Mouse (Mus musculus) ES-E14 (cell line): ENCODE data around the gene Mogs. TPM values are rescaled to one million over a fixed set of nuclear protein-coding genes. Genes with fewer than 3 reads are reported as not detected.

Experiments used
- DNase-seq: peaks from one replicate; pipeline ENCODE4 v3.0.0-alpha.2; 2013; ENCODE audit warnings: low read depth, low spot score
- H3K27ac ChIP-seq: 2 replicates; pipeline ENCODE4 v1.5.1; 2012; ENCODE audit warnings: low read depth, mild to moderate bottlenecking, low read length, moderate library complexity, mixed read lengths; ENCODE audit not compliant: poor library complexity, insufficient read depth, severe bottlenecking
- H3K36me3 ChIP-seq: 2 replicates; pipeline ENCODE4 v1.6.1; 2012; ENCODE audit warnings: mild to moderate bottlenecking, low read length, moderate library complexity, mixed read lengths; ENCODE audit not compliant: control insufficient read depth, poor library complexity, insufficient read depth, severe bottlenecking
- H3K4me1 ChIP-seq, 2 experiments: fragments of 150-350 bp in 1 of 2; sonication (generic) in 1 of 2; 2 replicates each; pipeline ENCODE4 v1.6.1; 2012; ENCODE audit warnings: low read length in 2 of 2, mild to moderate bottlenecking in 1 of 2, mixed read lengths in 1 of 2; ENCODE audit not compliant: control insufficient read depth in 2 of 2, insufficient read depth in 2 of 2, poor library complexity in 1 of 2
- H3K4me3 ChIP-seq, 2 experiments: fragments of 150-350 bp in 1 of 2; sonication (generic) in 1 of 2; 2 replicates each; pipeline ENCODE4 v1.5.1; 2012; ENCODE audit warnings: low read length in 2 of 2, low read depth in 1 of 2, mild to moderate bottlenecking in 1 of 2, mixed read lengths in 1 of 2; ENCODE audit not compliant: insufficient read depth in 1 of 2, poor library complexity in 1 of 2, severe bottlenecking in 1 of 2
- H3K9ac ChIP-seq: 2 replicates; pipeline ENCODE4 v1.6.1; 2012; ENCODE audit warnings: low read depth, mild to moderate bottlenecking, low read length, mixed read lengths; ENCODE audit not compliant: poor library complexity, insufficient read depth, severe bottlenecking
- H3K9me3 ChIP-seq: fragments of 150-350 bp; sonication (generic); 2 replicates; pipeline ENCODE4 v1.6.1; 2012; ENCODE audit warnings: low read depth, mild to moderate bottlenecking, low read length; ENCODE audit not compliant: control insufficient read depth, insufficient read depth
- CHD2 ChIP-seq: IDR thresholded peaks from 2 replicates; pipeline ENCODE4 v1.6.1; 2014; ENCODE audit warnings: mild to moderate bottlenecking, low read depth, low read length, inconsistent platforms
- HCFC1 ChIP-seq: IDR thresholded peaks from 2 replicates; pipeline ENCODE4 v1.6.1; 2012; ENCODE audit warnings: low read length, inconsistent platforms, borderline replicate concordance; ENCODE audit not compliant: insufficient read depth
- MAFK ChIP-seq: IDR thresholded peaks from 2 replicates; pipeline ENCODE4 v1.6.1; 2014; ENCODE audit warnings: mild to moderate bottlenecking, low read depth, low read length, inconsistent platforms; ENCODE audit not compliant: insufficient read depth
- ZC3H11A ChIP-seq: IDR thresholded peaks from 2 replicates; pipeline ENCODE4 v1.6.1; 2012; ENCODE audit warnings: low read depth, mild to moderate bottlenecking, inconsistent platforms, low read length, borderline replicate concordance
- ZNF384 ChIP-seq: IDR thresholded peaks from 2 replicates; pipeline ENCODE4 v1.6.1; 2012; ENCODE audit warnings: low read depth, low read length, inconsistent platforms
- in situ Hi-C, 2 experiments: fragments of 600-800 bp; cut with MboI; formaldehyde crosslinking; loops; one replicate each; pipeline ENCODE4 v1.15.1; 2025; ENCODE audit warnings: low sequenced_read_pairs in 2 of 2, inconsistent platforms in 1 of 2; ENCODE audit not compliant: unreplicated experiment in 2 of 2
- total RNA-seq: library from RNA; depleted of rRNA; stranded (reverse); fragments of 300-350 nt; gene quantifications from 2 replicates; pipeline ENCODE4 v1.2.3, GENCODE M21; 2012

Mogs gene
- total RNA-seq, 1 experiment = 42.3 TPM

DNA sequence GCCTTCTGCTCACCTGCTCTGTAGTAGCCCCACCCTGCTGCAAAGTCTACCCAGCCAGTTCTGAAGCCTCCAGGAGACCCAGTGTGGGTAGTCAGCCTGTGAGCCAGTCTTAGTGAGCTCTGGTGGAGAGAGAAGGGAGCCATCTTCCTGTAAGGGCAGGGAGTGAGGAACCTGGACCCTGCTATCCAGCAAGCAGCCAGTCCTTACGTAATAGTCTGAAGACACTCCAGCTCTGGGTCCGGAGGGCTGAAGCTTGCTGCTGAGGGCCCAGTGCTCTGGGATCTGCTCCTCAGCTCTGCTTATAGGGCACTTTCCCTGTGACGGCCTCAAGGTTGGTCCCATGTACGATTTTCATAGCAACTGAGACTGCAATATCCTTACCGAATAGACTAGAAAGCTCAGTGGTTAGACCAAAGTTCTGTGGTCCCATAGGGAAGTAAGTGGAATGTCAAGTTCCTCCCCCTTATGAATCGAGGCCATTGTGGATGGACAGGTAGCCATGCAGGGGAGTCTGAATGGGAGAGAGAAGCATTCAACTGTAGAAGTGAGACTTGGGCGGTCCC is 19.7 kb downstream of the Mogs start, which contains the start of gene Rtkn:
Gene Rtkn (plus strand): TSS at position 513 of the 563 bp plus-strand sequence.
- in situ Hi-C loops = no loop called here
- Histone ChIP-seq H3K4me1 (peaks cover 3 to 10% of the 10 kb centered on the region in 2 experiments; a peak in 2 of 4 replicates), H3K9me3 (no peaks in the 10 kb centered on the region), H3K4me3 (peak within 1 kb of the TSS; percentile 26 to 54; a peak in 3 of 4 replicates), H3K9ac (no peak within 1 kb of the TSS), H3K36me3 (no peaks in the 10 kb centered on the region), H3K27ac (no peak within 1 kb of the TSS)
- no peak for TF ChIP-seq MAFK
- TF ChIP-seq CHD2 = no peak
- TF ChIP-seq HCFC1 = no peak
- TF ChIP-seq ZNF384 = no peak
- TF ChIP-seq ZC3H11A = no peak
- no peak for DNase-seq

DNA sequence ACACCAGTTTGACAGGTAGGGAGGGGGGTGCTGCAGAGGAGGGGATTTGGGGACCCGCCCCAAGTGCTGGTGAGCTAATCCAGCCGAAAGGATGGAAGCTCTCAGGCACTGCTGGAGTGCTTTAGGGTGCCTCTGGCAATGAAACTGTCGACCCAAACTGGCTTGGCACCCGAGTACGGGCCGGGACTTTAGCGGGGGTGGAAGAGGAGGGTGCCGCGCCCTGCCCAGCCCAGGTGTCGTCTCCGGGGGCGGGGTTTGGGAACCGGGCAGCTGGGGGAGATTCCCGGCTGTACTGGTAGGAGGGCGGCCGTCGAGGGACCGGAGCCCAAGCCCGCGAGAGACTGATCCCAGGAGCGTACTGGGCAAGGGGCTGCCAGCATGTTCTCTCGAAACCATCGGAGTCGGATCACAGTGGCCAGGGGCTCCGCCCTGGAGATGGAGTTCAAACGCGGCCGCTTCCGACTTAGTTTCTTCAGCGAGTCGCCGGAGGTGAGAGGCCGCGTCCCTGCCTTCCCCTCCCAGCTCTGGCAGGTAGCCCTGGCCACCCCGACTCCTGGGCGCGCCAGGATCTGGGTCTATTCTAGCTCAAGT is 20.4 kb downstream of the Mogs start:
- H3K9ac ChIP-seq = no peak overlapping the region
- in situ Hi-C loops = no loop called here
- peaks cover 3 to 10% of the 10 kb centered on the region in 2 experiments; a peak in 2 of 4 replicates for H3K4me1 ChIP-seq
- TF ChIP-seq ZC3H11A (no peak), CHD2 (no peak), HCFC1 (no peak)
- DNase-seq = no peak
- peak overlapping the region; percentile 26 to 54; a peak in 3 of 4 replicates for H3K4me3 ChIP-seq
- no peak overlapping the region for H3K27ac ChIP-seq
- no peaks in the 10 kb centered on the region for H3K36me3 ChIP-seq
- H3K9me3 ChIP-seq = no peaks in the 10 kb centered on the region

DNA sequence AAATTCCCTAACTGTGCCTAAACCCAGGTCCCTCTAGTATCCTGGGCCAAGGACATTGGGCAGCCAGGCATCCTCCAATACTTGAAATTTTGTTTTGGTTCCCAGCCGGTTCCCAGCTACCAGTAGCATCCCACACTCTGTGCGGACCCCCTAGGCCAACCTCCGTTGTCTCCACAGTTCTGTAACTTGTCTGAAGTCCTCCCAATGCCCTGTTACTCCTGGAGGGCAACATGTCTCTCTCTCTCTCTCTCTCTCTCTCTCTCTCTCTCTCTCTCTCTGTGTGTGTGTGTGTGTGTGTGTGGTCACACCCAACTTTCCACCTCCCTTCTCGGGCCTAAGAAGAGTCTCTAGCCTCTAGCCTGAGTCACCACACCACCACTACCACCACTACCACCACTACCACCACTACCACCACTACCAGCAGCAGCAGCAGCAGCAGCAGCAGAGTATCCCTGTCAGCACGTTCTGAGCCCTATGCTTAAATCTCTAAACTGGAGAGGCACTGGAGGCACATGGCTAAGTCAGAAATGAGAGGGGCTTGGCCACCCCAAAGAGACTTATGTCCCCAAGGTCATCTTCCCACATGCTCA is 21.1 kb downstream of the Mogs start:
- Histone ChIP-seq H3K4me3 (peak overlapping the region in 1 of 2 experiments; percentile 69; a peak in 1 of 4 replicates), H3K36me3 (no peaks in the 10 kb centered on the region), H3K9me3 (no peaks in the 10 kb centered on the region), H3K27ac (no peak overlapping the region), H3K9ac (no peak overlapping the region), H3K4me1 (peaks cover 3 to 10% of the 10 kb centered on the region in 2 experiments; a peak in 2 of 4 replicates)
- in situ Hi-C loops = no loop called here
- no peak for TF ChIP-seq ZC3H11A
- TF ChIP-seq HCFC1 = no peak
- TF ChIP-seq ZNF384 = no peak
- no peak for TF ChIP-seq MAFK
- TF ChIP-seq CHD2 = no peak
- no peak for DNase-seq

DNA sequence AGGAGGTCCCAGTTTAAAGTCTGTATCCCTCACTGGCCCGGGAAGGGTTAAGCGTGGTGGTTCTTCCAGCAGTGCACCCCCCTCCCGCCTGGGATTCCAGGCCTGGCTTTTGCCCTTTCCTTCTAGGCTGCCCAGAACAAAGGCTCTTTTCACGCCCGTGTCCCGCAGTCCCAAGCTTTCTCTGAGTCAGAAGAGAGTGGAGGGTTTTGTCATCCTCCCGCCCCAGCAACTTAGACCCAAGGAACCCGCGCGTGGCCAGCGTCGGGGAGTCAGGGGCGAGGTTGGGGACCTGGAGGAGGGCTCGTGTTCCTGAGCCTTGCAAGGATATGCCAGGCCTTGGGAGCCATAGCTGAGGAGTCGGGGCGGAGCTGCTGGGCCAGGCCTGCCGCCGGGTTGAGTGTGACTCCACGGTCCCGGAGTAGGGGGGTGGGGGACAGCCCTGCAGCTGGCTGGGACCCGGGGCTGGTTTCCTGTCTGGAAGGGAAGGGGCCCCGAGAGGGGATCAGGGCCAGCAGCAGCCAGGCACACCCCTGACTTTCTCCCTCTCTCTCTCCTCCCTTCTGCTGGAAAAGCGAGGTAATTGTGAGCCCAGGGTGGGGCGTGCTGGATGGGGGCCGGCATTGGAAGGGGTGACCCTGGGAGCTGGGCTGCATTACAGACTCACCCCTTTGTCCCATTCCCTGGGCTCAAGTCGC is 21.7 kb downstream of the Mogs start:
- peak overlapping the region; percentile 51 to 69 for H3K4me3 ChIP-seq
- H3K36me3 ChIP-seq = no peaks in the 10 kb centered on the region
- in situ Hi-C loops = no loop called here
- H3K9ac ChIP-seq = peak overlapping the region; percentile 40
- peaks cover 3 to 10% of the 10 kb centered on the region in 2 experiments; a peak in 2 of 4 replicates for H3K4me1 ChIP-seq
- H3K27ac ChIP-seq = no peak overlapping the region
- no peak for DNase-seq
- TF ChIP-seq ZNF384 (no peak), MAFK (no peak), CHD2 (no peak), HCFC1 (no peak), ZC3H11A (no peak)
- no peaks in the 10 kb centered on the region for H3K9me3 ChIP-seq
